11 mouse cellular contexts compared by ENCODE assay signal in genomic region chr1:44155287-44155686, GRCm38 (mm10). TPM values are rescaled to one million over a fixed set of nuclear protein-coding genes. Genes with fewer than 3 reads are reported as not detected.
DNase-seq lines count a peak whose midpoint lies in the region; ATAC-seq and TF ChIP-seq lines count a peak whose summit lies in the region.
"Had no signal": no experiment of that assay in that cellular context is flagged by ENCODE, and none has a peak within 500 bp of the region (broad histone marks: within the 10 kb centered on the region; RNA-seq: fewer than 3 reads in every experiment).

No protein-coding gene starts in this region.

- no peak overlapping the region for H3K9ac ChIP-seq in hindbrain, embryonic 12.5 days
- H3K9ac ChIP-seq: heart, embryonic 15.5 days; midbrain, embryonic 12.5 days had no signal

- H3K27me3 ChIP-seq in hindbrain, embryonic 12.5 days: no peaks in the 10 kb centered on the region
- H3K27me3 ChIP-seq: heart, embryonic 15.5 days; midbrain, embryonic 12.5 days had no signal

- 0 out of 2 replicates have a peak, but pooled peaks cover 4% of the 10 kb centered on the region for H3K9me3 ChIP-seq in hindbrain, embryonic 12.5 days (replicated peaks)
- H3K9me3 ChIP-seq: heart, embryonic 15.5 days had no signal

- 98% methylated on average over 4 of the region's 4 CpGs for WGBS in hindbrain, embryonic 12.5 days

- no peak overlapping the region for H3K27ac ChIP-seq in layer of hippocampus, adult 2 months
- H3K27ac ChIP-seq in hindbrain, embryonic 12.5 days: no peak overlapping the region
- H3K27ac ChIP-seq: forebrain, embryonic 10.5 days; heart, embryonic 15.5 days; midbrain, embryonic 12.5 days had no signal

- no peak overlapping the region for H3K4me2 ChIP-seq in hindbrain, embryonic 12.5 days (replicated peaks)
- H3K4me2 ChIP-seq: heart, embryonic 15.5 days; midbrain, embryonic 12.5 days had no signal

- H3K36me3 ChIP-seq in hindbrain, embryonic 12.5 days: peaks cover 27% of the 10 kb centered on the region

- H3K4me1 ChIP-seq in hindbrain, embryonic 12.5 days: no peaks in the 10 kb centered on the region
- H3K4me1 ChIP-seq: forebrain, embryonic 10.5 days; heart, embryonic 15.5 days; midbrain, embryonic 12.5 days had no signal

- TF ChIP-seq CTCF in layer of hippocampus, adult 2 months (conservative IDR thresholded peaks at IDR 0.05): peak; percentile 73

- H3K4me3 ChIP-seq in layer of hippocampus, adult 2 months: no peak overlapping the region
- H3K4me3 ChIP-seq in hindbrain, embryonic 12.5 days: no peak overlapping the region
- H3K4me3 ChIP-seq: forebrain, embryonic 10.5 days; heart, embryonic 15.5 days; midbrain, embryonic 12.5 days had no signal

- peak; percentile 33; the same call in 1 of the 2 replicates for ATAC-seq in megakaryocyte, adult 5-6 weeks (ENCODE audit: poor library complexity, severe bottlenecking)
- no peak for ATAC-seq in hindbrain, embryonic 12.5 days (ENCODE audit: low FRiP score)

- peak; percentile 18 for DNase-seq in cerebellum, adult 9-10 months
- DNase-seq in cerebellum, adult 9-11 months: no peak
- no peak for DNase-seq in layer of hippocampus, adult 2 months (ENCODE audit: low spot score in 2 of 2)
- no peak for DNase-seq in layer of hippocampus, postnatal 36 days
- peak; percentile 26 for DNase-seq in ES-CJ7 (ENCODE audit: low read depth, low spot score)
- no peak for DNase-seq in adrenal gland, postnatal 25 days

RNA-seq across cellular contexts. Expression of gene Ercc5, which starts 7.7 kb away (rescaled TPM):
- total RNA-seq in layer of hippocampus, adult 2 months (2021): 10 to 100 TPM; 19.7 to 22.1 TPM
- 10 to 100 TPM; 19.8 to 21.5 TPM for total RNA-seq in layer of hippocampus, postnatal 36 days (2021)
- total RNA-seq in megakaryocyte, adult 5-6 weeks (2015): 7.5 and 7.7 TPM in 2 replicates
- total RNA-seq in megakaryocyte, adult 5-6 weeks (2017): 11.3 and 14.6 TPM in 2 replicates
- 20.2 and 21.3 TPM in 2 replicates for total RNA-seq in adrenal gland, postnatal 25 days (2021)
- 41.3 and 49.4 TPM in 2 replicates for polyA plus RNA-seq in hindbrain, embryonic 12.5 days (2016; fragmentation: Nextera tagmentation; extraction: Ambion mirVana)

RNA-seq across cellular contexts. Expression of gene Bivm, which starts 36.5 kb away (rescaled TPM):
- total RNA-seq in layer of hippocampus, adult 2 months (2021): 10 to 100 TPM; 34.0 to 37.4 TPM
- 10 to 100 TPM; 34.9 to 39.8 TPM for total RNA-seq in layer of hippocampus, postnatal 36 days (2021)
- total RNA-seq in megakaryocyte, adult 5-6 weeks (2015): 11.8 and 12.5 TPM in 2 replicates
- total RNA-seq in megakaryocyte, adult 5-6 weeks (2017): 4.4 and 8.7 TPM in 2 replicates
- total RNA-seq in adrenal gland, postnatal 25 days (2021): 20.8 and 26.5 TPM in 2 replicates
- polyA plus RNA-seq in hindbrain, embryonic 12.5 days (2016; fragmentation: Nextera tagmentation; extraction: Ambion mirVana): 24.8 and 30.8 TPM in 2 replicates

RNA-seq across cellular contexts. Expression of gene Kdelc1, which starts 36.7 kb away (rescaled TPM):
- total RNA-seq in layer of hippocampus, adult 2 months (2021): 10 to 100 TPM in 1 of 2 experiments, 1 to 10 TPM in 1; 8.6 to 10.2 TPM
- total RNA-seq in layer of hippocampus, postnatal 36 days (2021): 10 to 100 TPM; 10.1 to 10.8 TPM
- 9.6 and 11.1 TPM in 2 replicates for total RNA-seq in megakaryocyte, adult 5-6 weeks (2015)
- 5.4 and 9.9 TPM in 2 replicates for total RNA-seq in megakaryocyte, adult 5-6 weeks (2017)
- total RNA-seq in adrenal gland, postnatal 25 days (2021): 22.0 and 25.6 TPM in 2 replicates
- 47.5 and 49.9 TPM in 2 replicates for polyA plus RNA-seq in hindbrain, embryonic 12.5 days (2016; fragmentation: Nextera tagmentation; extraction: Ambion mirVana)

RNA-seq across cellular contexts. Expression of gene Tex30, which starts 53.0 kb away (rescaled TPM):
- 10 to 100 TPM in 1 of 2 experiments, 1 to 10 TPM in 1; 9.0 to 10.3 TPM for total RNA-seq in layer of hippocampus, adult 2 months (2021)
- 10 to 100 TPM; 11.0 to 11.3 TPM for total RNA-seq in layer of hippocampus, postnatal 36 days (2021)
- total RNA-seq in megakaryocyte, adult 5-6 weeks (2015): 36.1 and 61.6 TPM in 2 replicates
- total RNA-seq in megakaryocyte, adult 5-6 weeks (2017): 29.3 TPM in 2 replicates
- total RNA-seq in adrenal gland, postnatal 25 days (2021): 9.8 and 10.5 TPM in 2 replicates
- polyA plus RNA-seq in hindbrain, embryonic 12.5 days (2016; fragmentation: Nextera tagmentation; extraction: Ambion mirVana): 62.8 and 66.0 TPM in 2 replicates

Comparison
In these comparisons a context has a peak if more than half of its experiments do, and no peak if none do; other contexts are left out.
1. DNase-seq: peak in cerebellum, adult 9-10 months (single experiment) and ES-CJ7 (single experiment); none in cerebellum, adult 9-11 months (single experiment), layer of hippocampus, adult 2 months (0 of 2), layer of hippocampus, postnatal 36 days (0 of 2) and adrenal gland, postnatal 25 days (single experiment).